Mouse (Mus musculus): ENCODE data around the gene Mad2l2.

The Mad2l2 gene

GRCm38 (mm10) chr4:148130133-148130532 lies at the start of gene Mad2l2:
Mad2l2 (plus strand) TSS chr4:148130384.
- ATAC-seq (ENCODE audit: low TSS enrichment), result no peak

- no peak for ATAC-seq (ENCODE audit: low TSS enrichment)
Measured at GRCm38 (mm10) chr4:148080597-148080973, 49.6 kb upstream of the Mad2l2 start.

DNA sequence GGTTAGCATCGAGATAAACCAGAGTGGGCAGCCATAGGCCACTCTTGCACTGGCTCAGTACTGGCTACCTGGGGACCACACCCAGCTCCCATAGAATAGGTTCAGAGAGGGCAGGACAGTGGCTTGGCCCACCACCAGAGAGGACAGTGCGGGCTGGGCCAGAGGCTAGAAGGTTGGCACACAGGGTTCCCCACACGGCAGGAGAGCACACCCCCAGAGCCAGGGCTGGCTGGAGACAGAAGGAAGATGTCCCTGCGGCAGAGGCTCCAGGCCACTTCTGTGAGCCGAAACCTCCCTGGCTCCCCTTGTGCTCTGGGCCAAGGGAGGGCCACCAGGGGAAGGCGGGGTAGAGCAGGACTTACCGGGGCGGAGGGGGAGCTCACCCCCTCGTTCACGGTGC lies 49.0 kb upstream of the Mad2l2 start:
- ATAC-seq (ENCODE audit: low TSS enrichment), result no peak

DNA sequence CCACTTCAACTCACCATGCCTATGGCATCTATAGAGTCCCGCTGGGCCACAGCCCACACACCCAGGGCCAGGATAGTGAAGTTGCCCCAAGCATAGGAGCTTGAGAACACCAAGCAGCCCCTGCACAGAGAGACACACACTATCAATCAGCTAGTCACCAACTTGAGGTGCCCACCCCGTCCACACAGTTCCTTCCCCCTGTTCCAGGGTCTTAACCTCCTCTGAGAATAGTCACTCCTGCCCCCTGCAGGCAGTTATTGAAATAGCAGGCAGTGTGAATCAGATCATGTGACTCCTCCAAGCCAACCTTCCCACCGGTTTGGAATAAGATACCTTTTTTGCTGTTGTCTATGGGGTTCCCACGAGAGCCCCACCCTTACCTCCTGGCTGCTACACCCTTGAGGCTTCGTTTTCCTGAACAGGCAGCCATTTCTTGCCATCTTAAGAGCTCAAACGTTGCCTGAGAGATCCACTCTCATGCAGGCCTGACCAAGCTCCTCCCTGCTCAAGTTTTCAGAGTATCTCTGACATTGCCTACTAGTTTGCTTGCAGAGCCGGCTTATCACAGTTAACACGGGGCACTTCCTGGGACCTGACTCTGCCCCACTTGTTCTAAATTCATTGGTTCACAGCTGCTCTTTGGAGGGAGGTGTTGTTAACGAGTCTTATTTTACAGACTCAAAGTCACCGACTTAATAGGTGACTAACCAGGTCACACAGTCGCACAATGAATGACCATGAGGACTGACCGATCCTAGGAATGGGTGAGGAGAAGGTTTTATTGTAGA lies 47.7 kb upstream of the Mad2l2 start:
- ATAC-seq (ENCODE audit: low TSS enrichment), result no peak

DNA sequence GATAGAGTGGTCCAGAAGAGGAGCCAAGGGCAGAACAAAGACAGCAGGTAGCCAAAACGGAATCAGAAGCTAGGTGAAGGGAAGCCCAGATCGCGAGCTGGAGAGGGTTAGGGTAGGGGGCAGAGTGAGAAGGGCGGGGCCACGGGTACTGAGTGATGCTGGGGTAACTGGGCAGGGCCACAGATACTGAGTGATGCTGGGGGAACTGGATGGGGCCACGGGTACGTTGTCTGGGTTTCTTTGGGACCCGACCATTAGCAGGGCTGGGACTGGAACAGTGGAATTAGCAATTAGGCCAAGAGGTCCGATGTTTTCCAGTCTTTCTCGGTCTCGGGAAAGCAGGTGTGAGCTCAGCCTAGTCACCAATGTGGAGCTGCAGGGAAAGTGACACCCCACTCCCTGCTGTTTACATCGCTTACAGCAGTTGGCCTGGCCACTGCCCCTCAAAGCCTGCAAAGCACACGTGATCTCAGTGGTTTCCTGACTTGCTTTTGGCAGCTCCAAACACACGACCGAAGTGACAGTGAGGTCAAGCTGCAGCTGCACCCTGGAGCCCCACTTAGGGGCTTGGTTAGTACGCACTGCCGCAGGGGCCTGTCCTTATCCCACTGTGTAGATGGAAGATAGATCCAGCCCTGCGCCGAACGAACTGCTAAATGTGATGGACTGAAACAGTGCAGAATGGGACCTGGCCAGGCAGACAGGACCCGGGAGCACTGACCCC lies 46.8 kb upstream of the Mad2l2 start:
- ATAC-seq (ENCODE audit: low TSS enrichment), result no peak

DNA sequence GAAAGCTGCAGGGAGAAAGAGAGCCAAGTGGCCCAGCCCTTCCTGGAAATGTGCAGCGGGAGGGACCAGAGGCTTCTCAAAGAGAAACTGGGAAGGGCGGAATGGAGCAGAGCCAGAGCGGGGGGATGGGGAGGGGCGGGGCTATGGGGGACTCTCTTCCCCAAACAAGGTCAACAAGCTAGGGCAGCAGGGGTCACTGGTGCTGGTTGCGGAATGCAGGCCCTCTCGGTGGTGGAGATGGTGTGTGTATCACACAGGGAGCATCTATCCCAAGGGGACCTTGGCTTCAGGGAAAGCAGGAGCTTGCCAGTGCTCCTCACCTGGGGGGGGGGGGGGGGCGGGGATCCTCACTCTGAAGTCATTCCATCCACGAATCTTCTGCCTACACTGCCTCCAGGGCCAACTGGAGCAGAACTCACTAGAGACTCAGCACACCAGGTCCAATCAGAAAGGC lies 45.9 kb upstream of the Mad2l2 start:
- ATAC-seq (ENCODE audit: low TSS enrichment), result no peak

- ATAC-seq (ENCODE audit: low TSS enrichment), result no peak
Measured at GRCm38 (mm10) chr4:148085131-148085906, 44.9 kb upstream of the Mad2l2 start.

DNA sequence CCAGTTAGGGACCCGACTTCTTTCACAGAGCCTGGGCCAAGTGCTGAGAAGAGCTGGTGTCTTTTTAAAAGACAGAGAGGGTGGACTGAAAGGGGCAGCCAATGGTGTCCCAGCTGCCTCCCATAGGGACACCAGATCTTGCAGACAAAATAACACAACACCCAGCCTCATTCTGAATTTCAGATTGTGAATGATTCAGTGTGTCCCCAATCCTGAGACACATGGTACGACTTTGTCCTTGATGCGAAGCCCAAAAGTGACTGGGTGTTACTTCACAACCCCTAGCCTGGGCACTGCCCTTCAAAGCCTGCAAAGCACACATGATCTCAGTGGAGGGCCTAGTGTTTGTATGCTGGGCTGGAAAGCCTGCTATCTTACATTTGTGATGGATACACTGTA lies 44.3 kb upstream of the Mad2l2 start:
- ATAC-seq (ENCODE audit: low TSS enrichment), result no peak

DNA sequence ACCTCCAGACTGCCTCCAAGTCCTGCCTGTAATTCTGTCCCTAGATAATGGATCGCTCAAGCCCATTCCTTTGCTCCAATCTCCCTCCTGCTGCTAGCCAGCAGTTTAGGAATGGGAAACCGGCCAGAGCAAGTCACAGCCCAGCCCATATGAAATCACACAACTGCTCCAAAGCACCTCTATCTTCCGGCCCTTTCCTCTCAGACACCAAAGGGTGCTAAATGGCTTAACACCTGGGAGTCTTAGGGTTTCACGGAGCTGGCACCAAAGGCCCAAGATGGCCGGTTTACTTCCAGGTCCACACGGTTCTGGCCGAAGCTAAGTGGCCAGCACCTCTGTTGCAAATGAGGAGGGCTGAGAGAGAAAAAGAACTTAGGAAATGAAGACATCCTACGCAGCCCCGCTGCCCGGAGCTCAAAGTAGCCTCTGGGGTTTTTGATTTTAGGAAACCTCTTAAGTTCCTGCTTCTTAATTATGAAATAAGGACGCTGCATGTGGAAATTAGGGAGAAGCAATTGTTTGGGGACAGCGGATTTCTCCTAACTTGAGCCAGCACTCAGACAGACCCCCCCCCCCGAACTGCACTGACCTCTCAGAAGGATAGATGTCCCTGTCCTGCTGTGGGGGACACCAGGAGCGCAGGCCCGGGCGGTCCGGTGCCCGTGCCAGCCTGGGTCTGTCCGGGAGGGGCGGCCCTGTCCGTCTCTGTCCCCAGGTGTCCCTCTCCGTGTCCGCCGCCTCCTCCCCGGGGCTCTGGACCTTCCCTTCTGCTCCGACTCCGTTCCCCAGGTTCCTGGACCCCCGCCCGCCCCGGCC lies 42.9 kb upstream of the Mad2l2 start:
- peak; percentile 28; the same call in 1 of the 2 replicates for ATAC-seq (ENCODE audit: low TSS enrichment)

DNA sequence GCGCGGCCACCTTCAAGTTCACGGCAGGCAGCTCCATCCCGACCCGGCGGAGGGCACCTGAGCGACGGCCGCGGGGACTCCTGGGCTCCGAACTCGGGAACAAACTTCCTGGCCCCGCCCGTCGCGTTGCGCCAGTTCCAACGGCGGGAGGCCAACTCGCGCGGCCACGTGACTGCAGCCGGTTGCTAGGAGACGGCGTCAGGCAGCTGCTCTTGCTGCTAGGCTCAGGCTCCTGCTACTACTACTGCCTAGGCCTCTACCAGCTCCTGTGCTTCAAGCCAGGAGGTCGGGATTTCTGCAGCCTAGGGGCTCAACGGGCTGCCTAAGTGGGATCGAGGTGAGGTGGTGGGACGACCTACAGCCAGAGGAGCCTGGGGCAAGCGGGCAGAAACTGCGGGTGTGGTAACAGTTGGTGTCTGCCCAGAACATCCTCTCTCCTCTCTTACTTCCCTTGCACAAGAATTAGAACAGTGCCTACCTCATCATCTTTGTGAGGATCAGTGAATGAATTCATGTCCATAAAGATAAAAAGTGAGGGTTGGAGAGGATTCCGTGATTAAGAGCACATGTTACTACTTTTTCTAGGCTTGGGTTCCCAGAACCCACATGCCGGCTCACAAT lies 42.2 kb upstream of the Mad2l2 start, which contains the start of gene Agtrap:
Gene Agtrap, minus strand, starts transcription at position 125 of the 621 bp plus-strand sequence.
- ATAC-seq (ENCODE audit: low TSS enrichment), result peak; percentile 95

DNA sequence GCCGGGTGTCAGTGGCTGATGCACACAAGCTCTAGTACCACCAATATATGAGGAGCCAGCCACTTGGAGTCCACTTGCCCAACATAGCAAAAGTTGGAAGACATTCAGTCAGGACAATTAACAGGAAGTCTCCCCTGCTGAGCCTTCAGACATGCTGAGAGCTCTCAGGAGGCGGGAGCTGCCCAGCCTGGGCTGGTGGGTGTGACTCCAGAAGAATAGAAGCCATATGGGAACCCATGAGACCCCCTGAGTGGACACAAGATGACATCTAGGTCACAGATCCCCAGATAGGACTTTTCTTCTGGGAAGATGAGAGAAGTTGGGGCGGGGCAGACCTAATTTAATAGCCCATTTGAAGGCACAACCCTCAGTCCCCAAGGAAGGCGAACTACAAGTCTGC lies 41.0 kb upstream of the Mad2l2 start:
- ATAC-seq (ENCODE audit: low TSS enrichment), result no peak

DNA sequence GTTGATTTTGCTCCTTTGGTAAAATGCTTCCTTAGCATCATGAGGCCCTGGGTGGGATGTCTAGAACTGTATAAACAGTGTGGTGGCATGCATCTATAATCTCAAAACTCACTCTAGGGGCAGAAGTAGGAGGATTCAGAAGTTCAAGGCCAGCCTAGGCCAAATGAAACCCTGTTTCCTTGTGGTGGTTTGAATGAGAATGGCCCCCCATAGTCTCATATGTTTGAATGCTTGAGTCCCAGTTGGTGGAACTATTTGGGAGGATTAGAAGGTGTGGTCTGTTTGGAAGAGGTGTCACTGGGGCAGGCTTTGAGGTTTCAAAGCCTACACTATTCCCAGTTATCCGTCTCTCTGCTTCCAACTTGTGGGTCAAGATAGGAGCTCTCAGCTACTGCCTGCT lies 39.0 kb upstream of the Mad2l2 start:
- ATAC-seq (ENCODE audit: low TSS enrichment), result no peak

DNA sequence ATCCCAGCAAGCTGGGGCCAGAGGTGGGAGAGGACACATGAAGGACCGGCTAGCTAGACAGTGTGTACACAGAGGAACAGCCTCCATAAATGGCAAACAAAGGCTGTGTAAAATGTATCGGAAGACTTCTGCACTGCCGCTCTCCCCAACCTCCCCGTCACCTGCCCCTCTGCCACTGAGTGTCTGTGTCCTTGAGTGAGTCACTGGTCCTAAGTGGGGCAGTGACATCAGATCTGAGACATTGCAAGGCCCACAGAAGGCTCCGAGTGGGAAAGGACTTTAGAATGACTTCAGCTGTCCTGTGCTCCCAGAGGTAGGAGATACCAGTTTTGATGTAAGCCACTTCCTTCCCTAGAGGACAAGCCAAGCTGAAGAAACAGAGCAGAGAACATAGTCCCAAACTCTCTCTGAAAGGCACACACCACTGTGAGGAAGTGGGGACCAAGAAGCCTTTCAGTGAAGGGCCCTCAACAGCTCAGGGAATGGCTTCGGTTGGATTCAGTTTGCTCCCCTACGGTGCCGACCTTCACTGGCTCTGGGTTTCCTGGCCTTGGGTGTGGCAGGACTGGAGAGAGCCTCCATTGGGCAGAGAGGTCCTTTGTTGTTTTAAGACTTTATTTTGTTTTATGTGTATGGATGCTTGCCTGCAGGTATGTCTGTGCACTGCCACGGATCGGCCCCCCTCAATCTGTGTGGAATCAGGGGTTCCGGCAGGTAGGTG lies 37.5 kb upstream of the Mad2l2 start:
- no peak for ATAC-seq (ENCODE audit: low TSS enrichment)

- ATAC-seq (ENCODE audit: low TSS enrichment), result no peak
Measured at GRCm38 (mm10) chr4:148094161-148094560, 36.0 kb upstream of the Mad2l2 start.

DNA sequence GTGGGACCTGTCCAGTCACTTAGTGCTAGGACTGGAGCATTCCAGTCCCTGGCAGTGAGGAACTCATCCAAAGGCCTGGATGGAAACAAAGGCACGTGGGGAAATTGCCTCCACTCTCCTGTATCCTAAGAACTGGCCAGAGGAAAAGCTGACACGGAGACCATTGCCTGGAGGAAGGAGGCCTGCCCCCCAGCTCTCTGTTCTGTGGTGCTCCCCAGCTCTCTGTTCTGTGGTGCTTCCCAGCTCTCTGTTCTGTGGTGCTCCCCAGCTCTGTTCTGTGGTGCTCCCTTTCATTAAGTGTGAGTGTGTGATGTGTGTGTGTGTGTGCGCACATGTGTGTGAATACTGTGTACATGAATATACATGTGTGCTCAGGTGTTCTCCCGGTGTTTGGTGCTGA lies 35.1 kb upstream of the Mad2l2 start:
- ATAC-seq (ENCODE audit: low TSS enrichment), result no peak

GRCm38 (mm10) chr4:148097936-148098335 lies 32.2 kb upstream of the Mad2l2 start:
- ATAC-seq (ENCODE audit: low TSS enrichment), result no peak

- ATAC-seq (ENCODE audit: low TSS enrichment), result no peak
Measured at GRCm38 (mm10) chr4:148098666-148099065, 31.5 kb upstream of the Mad2l2 start.

- ATAC-seq (ENCODE audit: low TSS enrichment), result peak; percentile 88
Measured at GRCm38 (mm10) chr4:148101801-148102527, 28.2 kb upstream of the Mad2l2 start.

DNA sequence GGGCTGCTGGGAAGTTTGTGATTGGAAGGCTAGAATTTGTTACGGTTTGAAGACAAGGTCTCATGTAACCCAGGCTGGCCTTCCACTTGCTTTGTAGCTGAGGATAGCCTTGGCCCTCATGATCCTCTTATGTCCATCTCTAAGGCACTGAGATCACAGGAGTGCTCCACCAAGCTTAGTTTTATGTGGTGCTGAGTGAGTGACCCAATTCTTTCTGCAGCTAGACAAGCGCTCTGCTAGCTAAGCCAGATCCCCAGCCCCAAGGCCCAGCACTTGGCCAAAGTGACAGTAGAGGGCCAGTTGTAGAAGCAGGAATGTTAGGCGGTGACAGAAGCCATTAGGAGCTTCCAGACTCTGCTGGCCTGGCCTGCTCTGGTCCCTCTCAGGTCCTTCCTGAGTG lies 26.0 kb upstream of the Mad2l2 start:
- no peak for ATAC-seq (ENCODE audit: low TSS enrichment)

Data from frontal cortex, adult (tissue).